In the genomic region with DNA sequence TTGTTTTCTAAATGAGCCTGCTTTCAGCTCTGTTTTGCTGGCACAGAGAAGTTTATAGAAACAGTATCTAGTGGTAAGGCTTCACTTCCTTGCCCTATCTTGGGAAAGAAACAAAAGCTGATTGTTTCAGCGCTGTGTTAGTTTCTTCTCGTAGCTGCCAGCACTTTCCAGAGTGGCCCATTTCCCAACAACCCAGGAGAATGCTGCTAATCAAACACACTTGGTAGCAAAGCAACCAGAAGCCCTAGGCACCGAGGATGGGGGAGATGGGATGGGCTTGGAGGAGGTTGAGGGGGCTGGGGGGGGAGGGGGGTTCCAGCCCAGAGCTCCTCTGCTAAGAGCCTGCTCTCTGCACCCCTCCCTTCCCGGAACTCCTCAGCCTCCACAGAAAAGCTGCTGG, we compare ENCODE assay signal across 16 mouse cellular contexts.
DNase-seq lines count a peak whose midpoint lies in the region; ATAC-seq lines count a peak whose summit lies in the region.
"Had no signal": no experiment of that assay in that cellular context is flagged by ENCODE, and none has a peak within 500 bp of the region (broad histone marks: within the 10 kb centered on the region; RNA-seq: fewer than 3 reads in every experiment).

No protein-coding gene starts in this region.

- no peaks in the 10 kb centered on the region for H3K36me3 ChIP-seq in midbrain, embryonic 14.5 days (ENCODE audit: control insufficient read depth, insufficient read depth, low read length)
- no peaks in the 10 kb centered on the region for H3K36me3 ChIP-seq in midbrain, embryonic 15.5 days (replicated peaks)
- H3K36me3 ChIP-seq: stomach, embryonic 15.5 days had no signal

- H3K9me3 ChIP-seq in midbrain, embryonic 14.5 days (ENCODE audit: control insufficient read depth, low read length) = no peaks in the 10 kb centered on the region
- no peaks in the 10 kb centered on the region for H3K9me3 ChIP-seq in midbrain, embryonic 15.5 days
- H3K9me3 ChIP-seq: stomach, embryonic 15.5 days had no signal

- H3K27ac ChIP-seq in midbrain, embryonic 14.5 days (replicated peaks; ENCODE audit: low read depth, low read length) = no peak overlapping the region
- no peak overlapping the region for H3K27ac ChIP-seq in midbrain, embryonic 15.5 days
- H3K27ac ChIP-seq: liver, embryonic 14.5 days; stomach, embryonic 15.5 days had no signal

- intact Hi-C loops in heart, postnatal 36 days (cut with DNase I) = no loop called here

- WGBS in midbrain, embryonic 14.5 days = 45% methylated on average over 4 of the region's 4 CpGs
- WGBS in midbrain, embryonic 15.5 days = 41% methylated on average over 4 of the region's 4 CpGs

- H3K4me1 ChIP-seq in midbrain, embryonic 14.5 days (ENCODE audit: control insufficient read depth, insufficient read depth, low read length) = no peaks in the 10 kb centered on the region
- H3K4me1 ChIP-seq in midbrain, embryonic 15.5 days = 0 out of 2 replicates have a peak, but pooled peaks cover 2% of the 10 kb centered on the region
- H3K4me1 ChIP-seq: stomach, embryonic 15.5 days had no signal

- no peak overlapping the region for H3K4me2 ChIP-seq in midbrain, embryonic 14.5 days (ENCODE audit: low read length)
- H3K4me2 ChIP-seq in midbrain, embryonic 15.5 days = no peak overlapping the region
- H3K4me2 ChIP-seq: stomach, embryonic 15.5 days had no signal

- H3K4me3 ChIP-seq in midbrain, embryonic 14.5 days (replicated peaks; ENCODE audit: low read depth, low read length) = no peak overlapping the region
- no peak overlapping the region for H3K4me3 ChIP-seq in midbrain, embryonic 15.5 days
- H3K4me3 ChIP-seq: erythroblast, embryonic 14.5 days; stomach, embryonic 15.5 days had no signal

- no peaks in the 10 kb centered on the region for H3K27me3 ChIP-seq in midbrain, embryonic 14.5 days (ENCODE audit: control insufficient read depth, insufficient read depth, low read length)
- no peaks in the 10 kb centered on the region for H3K27me3 ChIP-seq in midbrain, embryonic 15.5 days (replicated peaks)
- H3K27me3 ChIP-seq: stomach, embryonic 15.5 days had no signal

- no peak for ATAC-seq in midbrain, embryonic 14.5 days (ENCODE audit: low FRiP score, low TSS enrichment)
- no peak for ATAC-seq in midbrain, embryonic 15.5 days (replicated peaks)
- ATAC-seq: intestine, postnatal 0 days had no signal

- DNase-seq in heart, adult 11 months = peak; percentile 74
- no peak for DNase-seq in heart, postnatal 36 days
- peak; percentile 31 for DNase-seq in midbrain, embryonic 14.5 days
- peak; percentile 42 for DNase-seq in fibroblast of lung, adult 2 months (ENCODE audit: low read depth)
- peak; percentile 43 for DNase-seq in testis, postnatal 10 days (ENCODE audit: low spot score)
- no peak for DNase-seq in spleen, adult 12 weeks (ENCODE audit: low spot score)
- no peak for DNase-seq in left cerebral cortex, adult 18-20 months (ENCODE audit: low spot score in 2 of 2)
- DNase-seq: adrenal gland, postnatal 14 days; cerebellum, adult 18-20 months; kidney, postnatal 10 days; thymus, postnatal 4 days had no signal

- H3K9ac ChIP-seq in midbrain, embryonic 14.5 days (replicated peaks; ENCODE audit: low read length) = no peak overlapping the region
- no peak overlapping the region for H3K9ac ChIP-seq in midbrain, embryonic 15.5 days
- H3K9ac ChIP-seq: liver, embryonic 14.5 days; stomach, embryonic 15.5 days had no signal

Comparison
In these comparisons a context has a peak if more than half of its experiments do, and no peak if none do; other contexts are left out.
1. DNase-seq: peak in heart, adult 11 months (single experiment), midbrain, embryonic 14.5 days (single experiment), fibroblast of lung, adult 2 months (single experiment) and testis, postnatal 10 days (single experiment); none in heart, postnatal 36 days (0 of 2), spleen, adult 12 weeks (single experiment) and left cerebral cortex, adult 18-20 months (0 of 2).